Comparison of ENCODE assay signal across 17 mouse cellular contexts in the genomic region with DNA sequence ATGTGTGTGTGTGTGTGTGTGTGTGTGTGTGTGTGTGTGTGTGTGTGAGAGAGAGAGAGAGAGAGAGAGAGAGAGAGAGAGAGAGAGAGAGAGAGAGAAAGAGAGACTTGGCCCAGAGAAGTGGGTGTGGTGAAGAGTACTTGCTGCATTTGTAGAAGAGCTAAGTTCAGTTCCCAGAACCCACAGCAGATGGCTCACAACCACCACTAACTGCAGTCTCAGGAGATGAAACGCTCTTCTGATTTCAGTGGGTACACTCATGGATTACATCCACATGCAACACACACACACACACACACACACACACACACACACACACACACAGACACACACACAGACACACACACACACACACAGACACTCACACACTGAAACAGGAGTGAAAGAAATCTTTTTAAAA. TPM values are rescaled to one million over a fixed set of nuclear protein-coding genes. Genes with fewer than 3 reads are reported as not detected.
DNase-seq lines count a peak whose midpoint lies in the region; ATAC-seq lines count a peak whose summit lies in the region.
"Not testable (repeated sequence)": the region's sequence is repeated elsewhere in the genome, so short reads cannot be mapped to it uniquely, and the experiment has no call there.
"Had no signal": no experiment of that assay in that cellular context is flagged by ENCODE, and none has a peak within 500 bp of the region (broad histone marks: within the 10 kb centered on the region; RNA-seq: fewer than 3 reads in every experiment).

No protein-coding gene starts in this region.

- not testable (repeated sequence) for H3K9me3 ChIP-seq in forebrain, embryonic 14.5 days (replicated peaks; ENCODE audit: control insufficient read depth, low read length); hindbrain, embryonic 14.5 days (ENCODE audit: control insufficient read depth, low read length); neural tube, embryonic 14.5 days (ENCODE audit: control insufficient read depth, low read length)

- not testable (repeated sequence) for H3K9ac ChIP-seq in forebrain, embryonic 14.5 days (ENCODE audit: low read length); hindbrain, embryonic 14.5 days; neural tube, embryonic 14.5 days (replicated peaks; ENCODE audit: low read depth, low read length)

- not testable (repeated sequence) for H3K27me3 ChIP-seq in forebrain, embryonic 14.5 days (replicated peaks; ENCODE audit: control insufficient read depth, insufficient read depth, low read length); hindbrain, embryonic 14.5 days (ENCODE audit: control insufficient read depth, insufficient read depth, low read length); neural tube, embryonic 14.5 days (ENCODE audit: control insufficient read depth, insufficient read depth, low read length)

- H3K4me3 ChIP-seq in forebrain, embryonic 14.5 days (ENCODE audit: low read depth, low read length); hindbrain, embryonic 14.5 days (replicated peaks; ENCODE audit: low read length); neural tube, embryonic 14.5 days (ENCODE audit: low read depth, low read length): not testable (repeated sequence)

- H3K4me2 ChIP-seq in forebrain, embryonic 14.5 days (ENCODE audit: low read length); hindbrain, embryonic 14.5 days (replicated peaks); neural tube, embryonic 14.5 days (ENCODE audit: low read depth, low read length): not testable (repeated sequence)

- not testable (repeated sequence) for H3K4me1 ChIP-seq in forebrain, embryonic 14.5 days (ENCODE audit: control insufficient read depth, insufficient read depth, low read length); hindbrain, embryonic 14.5 days (replicated peaks; ENCODE audit: control insufficient read depth, insufficient read depth, low read length); neural tube, embryonic 14.5 days (ENCODE audit: control insufficient read depth, insufficient read depth, low read length)

- DNase-seq in 3T3-L1 (ENCODE audit: low read depth, low spot score) = peak; percentile 39
- DNase-seq in R1 (ENCODE audit: low read depth, low spot score) = peak; percentile 30
- peak; percentile 51 for DNase-seq in forebrain, embryonic 14.5 days (ENCODE audit: low spot score)
- DNase-seq in hindbrain, embryonic 14.5 days (ENCODE audit: low spot score) = peak; percentile 63
- peak; percentile 40 for DNase-seq in layer of hippocampus, adult 9-10 months (ENCODE audit: low spot score)
- DNase-seq in left cerebral cortex, postnatal 25 days (ENCODE audit: low spot score in 2 of 2) = peak; percentile 46 to 81
- peak; percentile 16 to 26 for DNase-seq in right cerebral cortex, postnatal 36 days (ENCODE audit: low spot score in 2 of 2)

- WGBS in forebrain, embryonic 14.5 days = 63% methylated on average over 1 of the region's 1 CpGs
- 44% methylated on average over 1 of the region's 1 CpGs for WGBS in hindbrain, embryonic 14.5 days
- WGBS in neural tube, embryonic 14.5 days = 43% methylated on average over 1 of the region's 1 CpGs

- H3K27ac ChIP-seq in forebrain, embryonic 14.5 days (ENCODE audit: low read depth, low read length); hindbrain, embryonic 14.5 days; neural tube, embryonic 14.5 days (ENCODE audit: low read depth, low read length): not testable (repeated sequence)

- intact Hi-C loops in left cerebral cortex, postnatal 25 days (cut with DNase I) = loop anchor here (2.0 to 10.0 kb wide), 2 partner anchors 874 to 1282 kb away; no protein-coding TSS in a partner anchor

- H3K36me3 ChIP-seq in forebrain, embryonic 14.5 days (ENCODE audit: control insufficient read depth, insufficient read depth, low read length); hindbrain, embryonic 14.5 days (replicated peaks; ENCODE audit: control insufficient read depth, insufficient read depth); neural tube, embryonic 14.5 days (ENCODE audit: control insufficient read depth, insufficient read depth, low read length): not testable (repeated sequence)

- ATAC-seq in forebrain, embryonic 14.5 days = peak; percentile 48; the same call in 1 of the 2 replicates
- not testable (repeated sequence) for ATAC-seq in hindbrain, embryonic 14.5 days (ENCODE audit: low FRiP score)
- ATAC-seq in neural tube, embryonic 14.5 days (ENCODE audit: low read depth) = peak; percentile 70; the same call in 1 of the 2 replicates

RNA-seq across cellular contexts. Expression of a gene that starts 31.3 kb away (rescaled TPM):
- not detected in 2 replicates for polyA plus RNA-seq in forebrain, embryonic 14.5 days (2014; fragmentation: Nextera tagmentation; extraction: Ambion mirVana)
- polyA plus RNA-seq in hindbrain, embryonic 14.5 days (2014; fragmentation: Nextera tagmentation; extraction: Ambion mirVana) = not detected in 2 replicates
- total RNA-seq in left cerebral cortex, postnatal 25 days (2021) = not detected
- polyA plus RNA-seq in neural tube, embryonic 14.5 days (2014; fragmentation: Nextera tagmentation; extraction: Ambion mirVana) = not detected in 2 replicates
- total RNA-seq: adrenal gland, postnatal 14 days; gastrocnemius, postnatal 4 days; heart, postnatal 36 days; layer of hippocampus, adult 8-10 months had no signal
- polyA plus RNA-seq: embryonic facial prominence, embryonic 10.5 days; erythroblast, embryonic 14.5 days; heart, embryonic 11.5 days; midbrain, embryonic 10.5 days; myocyte had no signal
